Mouse (Mus musculus) spleen, postnatal 36 days (tissue): ENCODE data around the gene Gm5105.

Experiments used
- DNase-seq, 2 experiments: peaks; one replicate each; pipeline ENCODE4 v3.0.0; 2022; ENCODE audit warnings: low spot score in 2 of 2, mixed read lengths in 1 of 2

Gene Gm5105

GRCm38 (mm10) chr3:138027575-138028362 lies 39.4 kb downstream of the Gm5105 start:
- no peak for DNase-seq

- no peak for DNase-seq
Observed at GRCm38 (mm10) chr3:138026286-138026685, 40.9 kb downstream of the Gm5105 start.

- no peak for DNase-seq
Observed at GRCm38 (mm10) chr3:138022651-138023050, 44.5 kb downstream of the Gm5105 start.

GRCm38 (mm10) chr3:138022003-138022402 lies 45.2 kb downstream of the Gm5105 start:
- no peak for DNase-seq

- peak; percentile 60 to 63 for DNase-seq
Observed at GRCm38 (mm10) chr3:138016810-138017209, 50.4 kb downstream of the Gm5105 start.

- DNase-seq = no peak
Observed at GRCm38 (mm10) chr3:138014725-138015124, 52.5 kb downstream of the Gm5105 start.

GRCm38 (mm10) chr3:138012351-138012750 lies 54.8 kb downstream of the Gm5105 start:
- DNase-seq = no peak

- no peak for DNase-seq
Observed at GRCm38 (mm10) chr3:138008152-138008551, 59.0 kb downstream of the Gm5105 start.

GRCm38 (mm10) chr3:138006896-138007295 lies 60.3 kb downstream of the Gm5105 start:
- DNase-seq = no peak

- no peak for DNase-seq
Observed at GRCm38 (mm10) chr3:138003264-138003663, 63.9 kb downstream of the Gm5105 start.

- DNase-seq = no peak
Observed at GRCm38 (mm10) chr3:138002545-138002944, 64.6 kb downstream of the Gm5105 start.

- DNase-seq = no peak
Observed at GRCm38 (mm10) chr3:138001865-138002264, 65.3 kb downstream of the Gm5105 start.

- DNase-seq = no peak
Observed at GRCm38 (mm10) chr3:138000724-138001069, 66.5 kb downstream of the Gm5105 start.

GRCm38 (mm10) chr3:138000062-138000723 lies 67.0 kb downstream of the Gm5105 start:
- DNase-seq = no peak

GRCm38 (mm10) chr3:137999224-137999790 lies 67.9 kb downstream of the Gm5105 start:
- DNase-seq = no peak
